Mouse (Mus musculus) hindbrain, embryonic 16.5 days (tissue): ENCODE results near the gene Casz1. TPM values are rescaled to one million over a fixed set of nuclear protein-coding genes. Genes with fewer than 3 reads are reported as not detected.

Experiments used
- ATAC-seq: fragments of 200-750 bp; cut with Nextera tagmentation; 2 replicates; pipeline ENCODE4 v1.8.0; 2017; ENCODE audit warnings: moderate TSS enrichment, moderate library complexity
- H3K27ac ChIP-seq: fragments of 300-500 bp; sonication (generic); 2 replicates; pipeline ENCODE4 v1.5.1; 2014; ENCODE audit warnings: low read depth, mild to moderate bottlenecking, control low read depth, low read length, moderate library complexity
- H3K27me3 ChIP-seq: fragments of 300-500 bp; sonication (generic); replicated peaks from 2 replicates; pipeline ENCODE4 v1.6.1; 2014; ENCODE audit warnings: low read length; ENCODE audit not compliant: control insufficient read depth, insufficient read depth
- H3K36me3 ChIP-seq: fragments of 300-500 bp; sonication (generic); 2 replicates; pipeline ENCODE4 v1.6.1; 2014; ENCODE audit warnings: mild to moderate bottlenecking, low read length, moderate library complexity, mixed read lengths; ENCODE audit not compliant: control insufficient read depth, insufficient read depth
- H3K4me1 ChIP-seq: fragments of 300-500 bp; sonication (generic); 2 replicates; pipeline ENCODE4 v1.6.1; 2014; ENCODE audit warnings: low read depth, low read length; ENCODE audit not compliant: control insufficient read depth, insufficient read depth
- H3K4me2 ChIP-seq: fragments of 300-500 bp; sonication (generic); 2 replicates; pipeline ENCODE4 v1.6.1; 2014; ENCODE audit warnings: mild to moderate bottlenecking, low read length, control low read depth, moderate library complexity
- H3K4me3 ChIP-seq: fragments of 300-500 bp; sonication (generic); 2 replicates; pipeline ENCODE4 v1.5.1; 2014; ENCODE audit warnings: mild to moderate bottlenecking, low read length, control low read depth, moderate library complexity
- H3K9ac ChIP-seq: fragments of 300-500 bp; sonication (generic); 2 replicates; pipeline ENCODE4 v1.6.1; 2014; ENCODE audit warnings: low read depth, mild to moderate bottlenecking, control low read depth, low read length, moderate library complexity
- H3K9me3 ChIP-seq: fragments of 300-500 bp; sonication (generic); 2 replicates; pipeline ENCODE4 v1.6.1; 2014; ENCODE audit warnings: mild to moderate bottlenecking, low read length, moderate library complexity; ENCODE audit not compliant: control insufficient read depth
- WGBS: fragments of 180-500 bp; shearing (Covaris S2); extraction: QIAGEN DNeasy Blood & Tissue Kit; methylation state at CpG from one replicate; pipeline ENCODE4 v1.1.7; 2014; 5-methylcytosine and 5-hydroxymethylcytosine counted together
- polyA plus RNA-seq: library from polyadenylated mRNA; unstranded; fragments of >200 nt; fragmentation: Nextera tagmentation; extraction: Ambion mirVana; gene quantifications from 2 replicates; pipeline ENCODE4 v1.2.1, GENCODE M21; 2015

Gene Casz1
- polyA plus RNA-seq, 1 experiment from 2014 or later = 4.4 TPM

- no peaks in the 10 kb centered on the region for H3K9me3 ChIP-seq
- 95% methylated on average over 11 of the region's 11 CpGs for WGBS
- no peaks in the 10 kb centered on the region for H3K27me3 ChIP-seq
- H3K36me3 ChIP-seq = no peaks in the 10 kb centered on the region
- no peak overlapping the region for H3K4me3 ChIP-seq
- H3K27ac ChIP-seq = no peak overlapping the region
- no peak overlapping the region for H3K4me2 ChIP-seq
- H3K4me1 ChIP-seq = no peaks in the 10 kb centered on the region
- H3K9ac ChIP-seq = no peak overlapping the region
- ATAC-seq = no peak
Measured at GRCm38 (mm10) chr4:149002441-149003093, 198.3 kb downstream of the Casz1 start.

Other genes starting within 250 kb of the Casz1 start
- gene Exosc10, start 246.0 kb upstream of the Casz1 start, polyA plus RNA-seq = 84.8 and 92.4 TPM in 2 replicates
- 179 and 186 TPM in 2 replicates for gene Srm, start 212.9 kb upstream of the Casz1 start, polyA plus RNA-seq
- gene Masp2, start 201.9 kb upstream of the Casz1 start, polyA plus RNA-seq = 0.72 and 0.95 TPM in 2 replicates
- 157 and 162 TPM in 2 replicates for gene Tardbp, start 177.4 kb upstream of the Casz1 start, polyA plus RNA-seq
- not detected in 2 replicates for gene Gm572, start 161.1 kb upstream of the Casz1 start, polyA plus RNA-seq